Mouse (Mus musculus): ENCODE results near the gene Tnfaip1. TPM values are rescaled to one million over a fixed set of nuclear protein-coding genes. Genes with fewer than 3 reads are reported as not detected.
"Not testable (repeated sequence)": the region's sequence is repeated elsewhere in the genome, so short reads cannot be mapped to it uniquely, and the experiment has no call there.

Tnfaip1 gene
- polyA plus RNA-seq, 1 experiment from 2014 or later, result 58.4 TPM

- no peaks in the 10 kb centered on the region for H3K9me3 ChIP-seq (ENCODE audit: control insufficient read depth, low read length)
- no peak for ATAC-seq (ENCODE audit: low FRiP score, low TSS enrichment)
- H3K4me2 ChIP-seq (ENCODE audit: low read length), result no peak overlapping the region
- no peak for DNase-seq
- H3K36me3 ChIP-seq (ENCODE audit: control insufficient read depth, insufficient read depth, low read length), result peaks cover 22% of the 10 kb centered on the region
- H3K9ac ChIP-seq (replicated peaks; ENCODE audit: low read length), result no peak overlapping the region
- 97% methylated on average over 2 of the region's 2 CpGs for WGBS
- peaks cover 11% of the 10 kb centered on the region for H3K4me1 ChIP-seq (ENCODE audit: control insufficient read depth, insufficient read depth, low read length)
- H3K27me3 ChIP-seq (ENCODE audit: control insufficient read depth, insufficient read depth, low read length), result no peaks in the 10 kb centered on the region
- no peak overlapping the region for H3K27ac ChIP-seq (replicated peaks; ENCODE audit: low read depth, low read length)
- H3K4me3 ChIP-seq (replicated peaks; ENCODE audit: low read depth, low read length), result no peak overlapping the region
Observed at GRCm38 (mm10) chr11:78547718-78548460, 11.8 kb upstream of the Tnfaip1 start.

GRCm38 (mm10) chr11:78545181-78545580 is 9.0 kb upstream of the Tnfaip1 start:
- no peak overlapping the region for H3K4me2 ChIP-seq (ENCODE audit: low read length)
- peaks cover 41% of the 10 kb centered on the region for H3K36me3 ChIP-seq (ENCODE audit: control insufficient read depth, insufficient read depth, low read length)
- WGBS, result 86% methylated on average over 8 of the region's 8 CpGs
- no peaks in the 10 kb centered on the region for H3K27me3 ChIP-seq (ENCODE audit: control insufficient read depth, insufficient read depth, low read length)
- no peak overlapping the region for H3K4me3 ChIP-seq (replicated peaks; ENCODE audit: low read depth, low read length)
- no peak overlapping the region for H3K9ac ChIP-seq (replicated peaks; ENCODE audit: low read length)
- no peak overlapping the region for H3K27ac ChIP-seq (replicated peaks; ENCODE audit: low read depth, low read length)
- ATAC-seq (ENCODE audit: low FRiP score, low TSS enrichment) (no peak), DNase-seq (no peak)
- H3K4me1 ChIP-seq (ENCODE audit: control insufficient read depth, insufficient read depth, low read length), result peaks cover 11% of the 10 kb centered on the region
- H3K9me3 ChIP-seq (ENCODE audit: control insufficient read depth, low read length), result no peaks in the 10 kb centered on the region

- ATAC-seq (ENCODE audit: low FRiP score, low TSS enrichment), result no peak
- WGBS, result 95% methylated on average over 7 of the region's 7 CpGs
Observed at GRCm38 (mm10) chr11:78544449-78545111, 8.4 kb upstream of the Tnfaip1 start.

GRCm38 (mm10) chr11:78540358-78540757 is 4.2 kb upstream of the Tnfaip1 start:
- ATAC-seq (ENCODE audit: low FRiP score, low TSS enrichment) (no peak), DNase-seq (no peak)
- no peaks in the 10 kb centered on the region for H3K27me3 ChIP-seq (ENCODE audit: control insufficient read depth, insufficient read depth, low read length)
- H3K4me2 ChIP-seq (ENCODE audit: low read length), result no peak overlapping the region
- H3K27ac ChIP-seq (replicated peaks; ENCODE audit: low read depth, low read length), result no peak overlapping the region
- H3K36me3 ChIP-seq (ENCODE audit: control insufficient read depth, insufficient read depth, low read length), result peaks cover 57% of the 10 kb centered on the region
- H3K9me3 ChIP-seq (ENCODE audit: control insufficient read depth, low read length), result no peaks in the 10 kb centered on the region
- WGBS, result 95% methylated on average over 3 of the region's 3 CpGs
- H3K9ac ChIP-seq (replicated peaks; ENCODE audit: low read length), result no peak overlapping the region
- no peak overlapping the region for H3K4me3 ChIP-seq (replicated peaks; ENCODE audit: low read depth, low read length)
- H3K4me1 ChIP-seq (ENCODE audit: control insufficient read depth, insufficient read depth, low read length), result peaks cover 10% of the 10 kb centered on the region

More at GRCm38 (mm10) chr11:78544449-78545111, 8.4 kb upstream of the Tnfaip1 start:
- no peak overlapping the region for H3K4me2 ChIP-seq (ENCODE audit: low read length)
- no peak overlapping the region for H3K4me3 ChIP-seq (replicated peaks; ENCODE audit: low read depth, low read length)
- H3K4me1 ChIP-seq (ENCODE audit: control insufficient read depth, insufficient read depth, low read length), result peaks cover 8% of the 10 kb centered on the region
- no peaks in the 10 kb centered on the region for H3K27me3 ChIP-seq (ENCODE audit: control insufficient read depth, insufficient read depth, low read length)
- H3K9me3 ChIP-seq (ENCODE audit: control insufficient read depth, low read length), result no peaks in the 10 kb centered on the region
- no peak overlapping the region for H3K27ac ChIP-seq (replicated peaks; ENCODE audit: low read depth, low read length)
- peaks cover 47% of the 10 kb centered on the region for H3K36me3 ChIP-seq (ENCODE audit: control insufficient read depth, insufficient read depth, low read length)
- DNase-seq, result peak; percentile 40
- H3K9ac ChIP-seq (replicated peaks; ENCODE audit: low read length), result no peak overlapping the region

- Histone ChIP-seq H3K4me3 (replicated peaks; ENCODE audit: low read depth, low read length) (peak overlapping the region; percentile 78), H3K27ac (replicated peaks; ENCODE audit: low read depth, low read length) (peak overlapping the region; percentile 88), H3K36me3 (ENCODE audit: control insufficient read depth, insufficient read depth, low read length) (peaks cover 36% of the 10 kb centered on the region), H3K9me3 (ENCODE audit: control insufficient read depth, low read length) (no peaks in the 10 kb centered on the region), H3K9ac (replicated peaks; ENCODE audit: low read length) (peak overlapping the region; percentile 78), H3K4me2 (ENCODE audit: low read length) (peak overlapping the region; percentile 74), H3K27me3 (ENCODE audit: control insufficient read depth, insufficient read depth, low read length) (no peaks in the 10 kb centered on the region), H3K4me1 (ENCODE audit: control insufficient read depth, insufficient read depth, low read length) (peaks cover 22% of the 10 kb centered on the region)
- ATAC-seq (ENCODE audit: low FRiP score, low TSS enrichment), result no peak
- DNase-seq, result no peak
- 4% methylated on average over 14 of the region's 14 CpGs for WGBS
Observed at GRCm38 (mm10) chr11:78536690-78537084, 555 bp upstream of the Tnfaip1 start.

- H3K27ac ChIP-seq (replicated peaks; ENCODE audit: low read depth, low read length), result peak overlapping the region; percentile 86
- no peaks in the 10 kb centered on the region for H3K27me3 ChIP-seq (ENCODE audit: control insufficient read depth, insufficient read depth, low read length)
- no peaks in the 10 kb centered on the region for H3K9me3 ChIP-seq (ENCODE audit: control insufficient read depth, low read length)
- H3K36me3 ChIP-seq (ENCODE audit: control insufficient read depth, insufficient read depth, low read length), result peaks cover 26% of the 10 kb centered on the region
- peak overlapping the region; percentile 78 for H3K4me3 ChIP-seq (replicated peaks; ENCODE audit: low read depth, low read length)
- peak; percentile 57 for DNase-seq
- peaks cover 22% of the 10 kb centered on the region for H3K4me1 ChIP-seq (ENCODE audit: control insufficient read depth, insufficient read depth, low read length)
- H3K4me2 ChIP-seq (ENCODE audit: low read length), result peak overlapping the region; percentile 67
- WGBS, result under 1% methylated on average over 23 of the region's 23 CpGs
- peak overlapping the region; percentile 78 for H3K9ac ChIP-seq (replicated peaks; ENCODE audit: low read length)
- ATAC-seq (ENCODE audit: low FRiP score, low TSS enrichment), result no peak; the same call in 1 of the 2 replicates
Observed at GRCm38 (mm10) chr11:78535376-78536079, 604 bp downstream of the Tnfaip1 start.

- Histone ChIP-seq H3K4me1 (ENCODE audit: control insufficient read depth, insufficient read depth, low read length) (peaks cover 22% of the 10 kb centered on the region), H3K4me3 (replicated peaks; ENCODE audit: low read depth, low read length) (0 out of 2 replicates have a peak overlapping the region, but pooled peaks have one; percentile 78), H3K27ac (replicated peaks; ENCODE audit: low read depth, low read length) (no peak overlapping the region), H3K4me2 (ENCODE audit: low read length) (peak overlapping the region; percentile 67), H3K36me3 (ENCODE audit: control insufficient read depth, insufficient read depth, low read length) (peaks cover 24% of the 10 kb centered on the region), H3K27me3 (ENCODE audit: control insufficient read depth, insufficient read depth, low read length) (no peaks in the 10 kb centered on the region), H3K9ac (replicated peaks; ENCODE audit: low read length) (no peak overlapping the region), H3K9me3 (ENCODE audit: control insufficient read depth, low read length) (no peaks in the 10 kb centered on the region)
- no peak for DNase-seq
- 95% methylated on average over 4 of the region's 4 CpGs for WGBS
- ATAC-seq (ENCODE audit: low FRiP score, low TSS enrichment), result no peak
Observed at GRCm38 (mm10) chr11:78534516-78534915, 1.6 kb downstream of the Tnfaip1 start.

GRCm38 (mm10) chr11:78531515-78531914 is 4.6 kb downstream of the Tnfaip1 start:
- H3K27me3 ChIP-seq (ENCODE audit: control insufficient read depth, insufficient read depth, low read length); DNase-seq; H3K9me3 ChIP-seq (ENCODE audit: control insufficient read depth, low read length); H3K4me3 ChIP-seq (replicated peaks; ENCODE audit: low read depth, low read length); H3K4me2 ChIP-seq (ENCODE audit: low read length); ATAC-seq (ENCODE audit: low FRiP score, low TSS enrichment); H3K27ac ChIP-seq (replicated peaks; ENCODE audit: low read depth, low read length); H3K9ac ChIP-seq (replicated peaks; ENCODE audit: low read length): not testable (repeated sequence)
- Histone ChIP-seq H3K4me1 (ENCODE audit: control insufficient read depth, insufficient read depth, low read length) (peaks cover 13% of the 10 kb centered on the region), H3K36me3 (ENCODE audit: control insufficient read depth, insufficient read depth, low read length) (peaks cover 39% of the 10 kb centered on the region)
- 91% methylated on average over 10 of the region's 10 CpGs for WGBS

Measured in midbrain, embryonic 14.5 days (tissue).